Comparison of ENCODE assay signal across 28 mouse cellular contexts in the genomic region with DNA sequence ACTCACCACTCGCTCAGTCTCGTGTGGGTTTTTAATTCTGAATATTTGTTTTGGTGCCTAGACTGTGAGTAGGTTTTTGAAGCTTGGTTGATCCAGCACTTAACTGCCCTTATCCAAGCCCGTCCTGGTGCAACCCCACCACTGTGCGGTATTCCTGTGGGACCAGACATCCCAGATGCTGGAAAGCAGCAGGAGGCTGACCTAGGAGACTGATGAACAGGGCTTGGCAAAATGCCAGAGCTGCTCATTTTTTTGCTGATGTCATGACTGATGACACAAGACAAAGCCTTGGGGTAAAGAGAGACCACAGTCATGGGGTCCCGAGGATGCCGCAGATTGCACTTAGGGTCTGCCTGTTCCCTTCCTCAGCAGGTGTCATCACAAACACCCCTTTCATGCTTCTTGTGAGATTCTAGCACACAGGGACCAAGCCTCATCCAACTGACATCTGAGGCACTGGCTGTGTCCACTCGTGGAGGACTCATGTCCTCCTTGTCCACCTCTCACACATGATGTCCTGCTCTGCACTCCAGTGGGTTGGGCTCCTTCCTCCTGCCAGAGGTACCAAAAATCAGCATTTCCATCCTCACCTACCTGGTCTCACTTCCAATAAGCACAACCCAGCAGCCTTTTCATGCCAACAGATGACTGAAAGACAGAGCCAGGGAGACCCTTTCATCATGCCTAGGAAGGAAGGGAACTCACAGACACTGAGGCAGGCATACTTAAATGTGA. TPM values are rescaled to one million over a fixed set of nuclear protein-coding genes. Genes with fewer than 3 reads are reported as not detected.
"Had no signal": no experiment of that assay in that cellular context is flagged by ENCODE, and none has a peak within 500 bp of the region (broad histone marks: within the 10 kb centered on the region; RNA-seq: fewer than 3 reads in every experiment).

No protein-coding gene starts in this region.

- H3K4me2 ChIP-seq: kidney, embryonic 15.5 days; limb, embryonic 12.5 days; limb, embryonic 15.5 days; liver, embryonic 11.5 days; lung, embryonic 14.5 days; midbrain, embryonic 12.5 days; neural tube, embryonic 13.5 days; stomach, embryonic 15.5 days had no signal

- H3K36me3 ChIP-seq: kidney, embryonic 15.5 days; limb, embryonic 12.5 days; limb, embryonic 15.5 days; midbrain, embryonic 12.5 days; neural tube, embryonic 13.5 days; stomach, embryonic 15.5 days had no signal

- H3K4me1 ChIP-seq: limb, embryonic 12.5 days; midbrain, embryonic 12.5 days; neural tube, embryonic 13.5 days; stomach, embryonic 15.5 days had no signal

- H3K9ac ChIP-seq: kidney, embryonic 15.5 days; limb, embryonic 12.5 days; limb, embryonic 15.5 days; liver, embryonic 14.5 days; liver, postnatal 0 days; lung, embryonic 14.5 days; midbrain, embryonic 12.5 days; neural tube, embryonic 13.5 days; stomach, embryonic 15.5 days had no signal

- H3K27ac ChIP-seq: kidney, embryonic 15.5 days; limb, embryonic 12.5 days; limb, embryonic 15.5 days; liver, embryonic 14.5 days; macrophage; midbrain, embryonic 12.5 days; neural tube, embryonic 13.5 days; stomach, embryonic 15.5 days had no signal

- H3K9me3 ChIP-seq: kidney, embryonic 15.5 days; limb, embryonic 15.5 days; midbrain, embryonic 12.5 days; neural tube, embryonic 13.5 days; stomach, embryonic 15.5 days had no signal

- H3K27me3 ChIP-seq: limb, embryonic 12.5 days; midbrain, embryonic 12.5 days; neural tube, embryonic 13.5 days; stomach, embryonic 15.5 days had no signal

- DNase-seq: kidney, adult 8-10 months; kidney, postnatal 14 days; kidney, postnatal 4 days; left cerebral cortex, postnatal 4 days; liver, postnatal 0 days; lung, embryonic 14.5 days; retina, postnatal 1 day; right cerebral cortex, postnatal 25 days; spleen, adult 18-20 months; thymus, postnatal 25 days had no signal

- ATAC-seq: liver, postnatal 0 days; lung, postnatal 0 days; midbrain, embryonic 16.5 days had no signal

- H3K4me3 ChIP-seq: kidney, embryonic 15.5 days; limb, embryonic 12.5 days; limb, embryonic 15.5 days; midbrain, embryonic 12.5 days; myocyte; neural tube, embryonic 13.5 days; stomach, embryonic 15.5 days had no signal

RNA-seq across cellular contexts. Expression of gene Gm10320, which starts 46.2 kb away (rescaled TPM):
- total RNA-seq: layer of hippocampus, adult 18-20 months; layer of hippocampus, postnatal 14 days; left cerebral cortex, adult 8-10 months; left cerebral cortex, postnatal 14 days; left cerebral cortex, postnatal 4 days; monocyte, adult 5-6 weeks; neutrophil, adult 5-6 weeks had no signal
- polyA plus RNA-seq: macrophage had no signal
